Mouse (Mus musculus): ENCODE measurements around the gene Mrpl24. TPM values are rescaled to one million over a fixed set of nuclear protein-coding genes. Genes with fewer than 3 reads are reported as not detected.

Mrpl24 gene
- total and polyA plus RNA-seq, 3 experiments: 18.0 to 120 (median 114) TPM

DNA sequence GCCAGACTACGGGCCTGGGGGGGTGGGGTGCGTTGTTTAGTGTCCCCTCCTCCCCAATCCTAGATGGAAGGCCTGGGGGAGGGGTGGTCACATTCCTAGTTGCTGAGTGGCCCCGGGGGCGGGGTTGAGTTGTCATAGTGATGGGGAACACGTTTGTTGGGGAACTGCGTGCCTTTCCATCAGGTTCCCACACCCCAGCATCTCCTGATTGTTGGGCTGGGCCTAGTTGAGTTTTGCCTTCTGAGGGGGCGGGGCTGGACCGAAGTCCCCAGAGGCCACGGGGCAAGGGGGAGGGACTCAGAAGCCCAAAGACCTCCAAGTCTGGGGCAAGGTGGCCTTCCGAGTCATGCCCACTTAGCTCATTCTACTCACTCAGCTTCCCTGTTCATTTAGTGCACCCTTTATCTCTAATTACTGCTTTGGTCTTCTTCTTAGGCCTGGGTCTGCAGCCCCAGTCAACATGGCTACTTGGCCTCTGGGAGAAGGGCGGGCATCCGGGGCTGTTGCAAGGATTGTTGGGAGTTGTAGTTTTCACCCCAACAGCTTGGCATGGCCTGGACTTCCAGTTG, 8.6 kb upstream of the Mrpl24 start:
- peak; percentile 85 for DNase-seq

DNA sequence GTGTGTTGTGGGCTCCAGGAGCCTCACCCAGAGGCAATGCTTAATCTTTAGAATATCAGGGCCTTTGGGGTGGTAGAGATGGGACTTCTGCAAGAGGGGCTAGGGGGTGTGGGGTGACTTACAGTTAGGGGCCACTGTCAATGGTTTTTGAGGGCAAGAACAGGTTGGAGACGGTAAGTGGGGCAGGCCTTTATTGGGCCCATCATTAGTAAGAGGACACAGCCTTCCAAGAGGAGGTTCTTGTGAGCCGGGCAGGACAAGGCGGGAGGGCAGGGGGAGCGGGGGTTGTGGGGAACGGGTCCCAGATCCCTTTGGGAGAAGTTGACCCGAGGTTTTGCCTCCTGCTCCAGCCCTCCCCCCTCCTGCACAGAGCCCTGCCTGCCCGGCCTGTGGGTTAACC, 5.8 kb upstream of the Mrpl24 start:
- DNase-seq: no peak

DNA sequence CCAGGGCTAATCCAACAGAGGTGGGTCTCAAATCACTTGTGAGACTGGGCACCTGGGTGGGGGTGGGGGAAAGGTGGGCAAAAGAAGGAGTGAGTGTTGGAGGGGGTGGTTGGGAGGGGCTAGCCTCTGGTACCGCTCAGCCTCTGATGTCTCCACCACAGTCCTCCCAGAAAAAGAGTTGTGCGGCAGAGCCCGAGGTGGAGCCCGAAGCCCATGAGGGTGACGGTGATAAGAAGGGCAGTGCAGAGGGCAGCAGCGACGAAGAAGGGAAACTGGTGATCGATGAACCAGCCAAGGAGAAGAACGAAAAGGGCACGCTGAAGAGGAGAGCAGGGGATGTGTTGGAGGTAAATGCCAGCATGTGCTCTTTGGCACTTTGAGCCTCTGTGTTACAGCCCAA, 5.4 kb upstream of the Mrpl24 start:
- DNase-seq: no peak

DNA sequence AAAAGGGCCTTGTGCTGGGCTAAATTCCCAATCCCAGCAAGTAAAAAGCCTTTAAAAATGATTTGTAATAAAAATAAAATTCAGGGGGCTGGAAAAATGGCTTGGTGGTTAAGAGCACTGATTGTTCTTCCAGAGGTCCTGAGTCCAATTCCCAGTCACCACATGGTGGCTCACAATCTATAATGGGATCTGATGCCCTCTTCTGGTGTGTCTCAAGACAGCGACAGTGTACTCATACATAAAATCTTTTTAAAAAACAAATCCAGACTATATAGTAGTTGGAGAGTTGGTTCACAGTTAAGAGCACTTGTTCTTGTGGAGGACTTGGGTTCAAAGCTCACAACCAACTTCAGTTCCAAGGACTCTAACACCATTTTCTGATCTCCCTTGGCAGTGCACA, 2.3 kb upstream of the Mrpl24 start:
- DNase-seq: no peak

DNA sequence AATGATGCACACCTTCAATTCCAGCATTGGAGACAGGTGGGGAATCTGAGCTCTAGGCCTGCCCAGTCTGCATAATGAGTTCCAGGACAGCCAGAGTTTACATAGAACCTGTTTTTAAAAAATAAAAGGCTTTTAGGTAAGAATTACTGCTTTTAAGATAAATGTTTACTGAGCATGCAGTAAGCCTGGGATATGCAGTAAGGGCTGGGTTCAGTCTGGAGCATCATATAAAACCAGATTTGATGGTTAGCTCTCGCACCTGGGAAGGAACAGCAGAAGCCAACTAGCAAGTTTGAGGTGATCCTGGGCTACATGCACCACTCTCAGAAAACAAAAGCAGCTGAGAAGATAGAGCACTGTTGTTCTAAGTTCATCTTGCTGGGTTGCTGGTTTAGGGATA, 755 bp upstream of the Mrpl24 start:
- DNase-seq: no peak

DNA sequence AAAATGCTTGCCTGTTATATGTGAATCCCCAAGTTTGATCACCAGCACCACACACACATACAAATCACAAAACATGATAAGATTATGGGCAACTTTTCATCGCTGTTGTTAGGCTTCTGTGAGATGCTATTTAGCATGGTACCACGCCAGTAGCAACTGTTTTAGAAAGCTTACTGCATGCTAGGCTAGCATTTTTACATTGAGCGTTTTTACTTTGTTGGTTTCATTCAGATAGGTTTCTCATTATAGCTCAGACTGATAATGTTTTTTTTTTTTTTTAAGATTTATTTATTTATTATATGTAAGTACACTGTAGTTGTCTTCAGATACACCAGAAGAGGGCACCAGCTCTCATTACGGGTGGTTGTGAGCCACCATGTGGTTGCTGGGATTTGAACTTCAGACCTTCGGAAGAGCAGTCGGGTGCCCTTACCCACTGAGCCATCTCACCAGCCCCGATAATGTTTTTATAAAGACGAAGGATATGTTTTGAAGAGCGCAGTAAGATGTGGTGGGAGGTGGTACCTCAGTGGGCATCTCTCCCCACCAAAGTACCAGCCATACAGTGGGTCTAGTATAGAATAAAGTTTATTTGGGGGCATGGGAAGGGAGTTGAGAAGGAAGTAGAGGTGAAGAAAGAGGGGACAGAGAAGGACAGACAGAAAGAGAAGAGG, 1.1 kb downstream of the Mrpl24 start:
- no peak for DNase-seq

DNA sequence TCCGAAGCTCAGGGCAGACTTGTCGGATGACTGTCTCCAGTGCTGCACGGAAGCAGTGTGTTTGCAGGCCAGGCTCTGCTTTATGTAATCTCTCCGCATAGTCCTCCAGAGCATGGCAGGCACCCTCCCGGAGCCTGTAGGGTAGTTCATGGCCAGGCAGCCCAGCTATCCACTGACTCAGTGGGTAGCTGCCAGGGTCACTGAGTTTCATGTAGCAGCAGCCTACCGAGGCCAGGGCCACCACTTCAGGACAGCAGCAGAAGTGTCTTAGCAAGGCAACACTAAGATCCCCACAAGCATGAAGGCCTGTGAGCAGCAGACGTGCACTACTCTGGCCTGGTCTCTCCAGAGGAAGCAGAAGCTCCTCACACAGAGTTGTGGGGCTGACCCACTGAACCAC, 5.7 kb downstream of the Mrpl24 start:
- DNase-seq: peak; percentile 72

DNA sequence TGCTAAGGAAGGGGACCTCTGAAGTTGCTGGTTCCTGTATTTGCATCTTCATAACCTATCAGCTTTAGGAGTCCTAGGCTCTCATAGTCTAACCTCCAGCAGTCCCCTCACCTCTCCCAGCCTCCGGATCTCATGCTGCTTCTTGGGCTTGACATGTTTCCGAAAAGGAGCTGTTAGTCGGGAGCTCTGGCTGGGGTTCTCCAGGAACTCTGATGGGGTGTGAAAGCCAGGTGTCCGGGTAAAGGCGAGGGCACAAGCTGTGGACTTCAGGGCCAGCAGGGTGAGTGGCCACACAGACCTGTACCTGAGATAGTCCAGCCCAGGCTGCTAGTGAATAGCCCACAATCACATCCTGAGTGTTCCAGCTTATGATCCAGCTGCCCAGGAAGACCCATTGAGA, 8.1 kb downstream of the Mrpl24 start:
- no peak for DNase-seq

DNA sequence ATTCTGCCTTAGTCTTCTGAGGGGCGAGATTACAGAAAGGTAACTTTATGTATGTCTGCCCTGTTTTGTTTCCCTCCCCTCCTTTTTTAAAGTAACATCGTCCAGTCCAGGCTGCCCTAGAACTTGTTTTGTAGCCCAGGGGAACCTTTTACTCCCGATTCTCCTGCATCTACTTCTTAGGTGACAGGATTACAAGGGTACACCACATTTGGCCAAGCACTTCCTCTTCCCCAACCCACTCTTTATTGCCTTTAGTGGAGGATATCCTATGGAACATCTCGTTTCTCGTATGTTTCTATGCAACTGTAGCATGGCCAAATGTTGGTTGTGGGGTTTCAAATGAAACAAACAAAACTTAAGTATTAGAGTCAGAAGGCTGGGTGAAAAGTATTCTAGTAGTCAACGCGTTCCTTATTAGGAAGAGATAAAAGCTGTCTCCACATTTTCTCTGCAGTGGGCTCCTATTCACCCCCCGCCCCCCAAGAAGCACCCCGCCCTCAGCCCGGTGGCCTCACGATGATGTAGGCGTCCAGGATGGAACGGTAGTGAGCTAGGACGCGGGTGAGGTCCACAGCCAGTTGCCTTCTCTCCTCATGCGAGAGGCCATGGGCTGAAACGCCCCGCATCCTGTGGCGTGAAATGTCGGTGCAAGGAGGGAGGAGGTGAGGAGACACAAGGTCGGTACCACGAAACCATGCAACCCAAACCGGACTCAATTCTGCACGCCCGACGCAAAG, 10.2 kb downstream of the Mrpl24 start:
- DNase-seq: no peak

DNA sequence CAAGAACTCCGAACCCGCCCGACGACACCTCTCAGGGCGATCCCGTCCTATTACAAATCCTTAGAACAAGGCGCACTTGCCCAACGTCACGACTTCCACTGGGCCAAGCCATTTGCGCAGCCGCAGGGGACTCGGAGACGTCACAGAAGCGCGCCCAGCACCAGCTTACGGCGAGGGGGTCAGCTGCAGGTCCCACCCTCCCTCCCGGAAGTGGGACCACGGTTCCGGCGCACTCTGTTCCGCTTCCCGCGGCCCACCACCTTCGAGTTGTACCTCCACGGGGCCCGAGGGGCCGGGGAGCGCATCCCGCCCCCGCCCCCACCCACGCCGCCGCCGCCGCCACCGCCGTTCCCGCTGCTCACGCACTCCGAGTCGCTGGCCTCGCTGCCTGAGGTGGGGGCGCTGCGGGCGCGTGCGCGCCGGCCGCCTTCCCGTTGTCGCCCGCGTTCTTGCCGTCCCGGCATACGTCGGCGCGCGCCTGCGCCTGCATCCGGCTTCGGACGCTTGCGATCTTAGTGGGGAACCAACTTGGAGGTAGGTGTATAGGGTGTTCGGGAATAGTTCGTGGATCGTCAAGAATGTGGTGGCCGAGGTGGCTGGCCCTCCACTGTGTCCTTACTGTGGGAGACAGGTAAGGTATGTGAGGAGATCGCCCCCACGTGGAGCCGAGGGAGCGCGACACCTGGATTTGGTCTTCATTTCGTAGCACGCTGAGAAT, 10.9 kb downstream of the Mrpl24 start, which contains the start of the genes Isg20l2 and Rrnad1:
Isg20l2 (plus strand) TSS at position 237 of the 718 bp plus-strand sequence.
Rrnad1 (minus strand) TSS at position 640 of the 718 bp plus-strand sequence.
- peak; percentile 98 for DNase-seq

DNA sequence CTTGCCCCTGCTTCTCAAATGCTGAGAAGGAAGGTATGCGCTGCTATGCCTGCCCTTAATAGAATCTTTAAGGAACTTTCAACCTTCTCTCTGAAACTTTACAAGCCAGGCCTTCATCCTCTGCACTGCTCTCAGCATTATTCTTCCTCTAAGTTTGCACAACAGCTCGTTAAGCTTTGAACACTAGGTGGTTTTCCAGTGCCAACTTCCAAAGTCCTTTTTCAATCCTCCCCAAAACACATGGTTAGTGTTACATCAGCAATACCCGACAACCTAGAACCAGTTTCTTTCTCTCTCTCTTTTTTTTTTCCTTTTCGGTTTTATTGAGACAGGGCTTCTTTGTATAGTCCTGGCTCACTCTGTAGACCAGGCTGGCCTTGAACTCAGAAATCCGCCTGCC, 14.7 kb downstream of the Mrpl24 start:
- DNase-seq: no peak

DNA sequence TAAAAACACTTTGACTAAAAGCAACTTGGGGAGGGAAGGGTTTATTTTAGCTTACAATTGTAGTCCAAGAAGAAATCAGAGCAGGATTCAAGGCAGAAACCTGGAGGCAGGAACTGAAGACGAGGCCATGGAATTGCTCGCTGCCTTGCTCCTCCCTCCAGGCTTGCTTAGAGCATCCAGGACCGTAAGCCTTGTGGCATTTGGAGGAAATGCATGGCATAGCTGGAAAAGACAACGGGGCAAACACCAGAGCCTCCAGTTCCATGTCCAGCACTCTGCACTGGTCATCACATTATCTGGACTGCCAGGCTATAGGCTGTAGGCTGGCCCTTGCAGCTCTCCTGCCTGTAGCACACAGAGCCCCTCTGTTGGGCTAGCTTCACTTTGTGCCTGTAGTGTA, 15.2 kb downstream of the Mrpl24 start:
- no peak for DNase-seq

DNA sequence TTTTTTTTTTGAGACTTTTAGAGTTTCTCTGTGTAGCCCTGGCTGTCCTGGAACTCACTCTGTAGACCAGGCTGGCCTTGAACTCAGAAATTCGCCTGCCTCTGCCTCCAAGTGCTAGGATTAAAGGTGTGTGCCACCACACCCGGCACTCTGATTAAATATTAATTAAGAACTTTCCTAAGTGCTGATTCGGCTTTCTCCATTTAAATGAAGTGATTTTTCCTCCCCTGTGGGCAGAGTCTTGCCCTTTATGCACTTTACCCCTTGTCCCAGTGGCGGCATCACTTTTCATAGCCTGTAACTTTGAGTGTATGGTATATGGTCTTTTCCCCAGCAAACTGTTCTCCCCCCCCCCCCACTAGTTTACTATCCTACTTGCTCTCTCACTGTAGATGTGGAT, 15.9 kb downstream of the Mrpl24 start:
- DNase-seq: no peak

DNA sequence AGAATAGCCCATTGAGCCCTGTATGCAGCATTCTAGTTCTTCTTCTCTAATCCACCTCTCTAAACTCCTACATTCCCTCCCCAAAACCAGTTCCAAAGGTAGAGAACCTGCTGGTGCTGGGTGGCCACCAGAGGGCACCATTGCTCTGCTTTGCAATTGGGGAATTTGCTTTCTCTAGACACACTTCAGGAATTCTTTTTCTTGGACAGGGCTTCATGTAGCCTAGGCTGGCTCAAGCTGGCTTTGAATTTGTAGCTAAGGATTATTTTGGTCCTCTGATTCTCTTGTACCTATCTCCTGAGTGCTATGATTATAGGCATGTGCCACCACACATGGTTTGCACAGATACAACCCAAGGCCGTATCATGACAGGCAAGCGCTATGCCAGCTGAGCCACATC, 16.5 kb downstream of the Mrpl24 start:
- peak; percentile 71 for DNase-seq

DNA sequence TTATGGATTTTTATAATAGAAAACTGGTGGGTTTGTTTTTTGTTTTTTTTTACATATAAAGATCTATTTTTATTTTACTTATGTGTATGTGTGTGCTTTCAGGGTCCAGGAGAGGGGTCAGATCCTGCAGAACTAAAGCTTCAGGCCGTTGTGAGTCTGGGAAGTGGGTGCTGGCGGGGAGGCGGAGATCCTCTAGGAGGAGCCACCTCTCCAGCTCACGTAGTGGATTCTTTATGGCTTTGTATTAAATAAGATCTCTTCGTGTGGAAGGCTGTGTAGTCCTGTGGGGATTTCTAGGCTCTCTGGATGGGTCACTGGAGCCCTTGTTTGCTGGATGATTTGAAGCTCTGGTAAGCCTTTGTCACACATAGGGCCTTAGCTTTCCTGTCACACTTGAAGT, 21.3 kb downstream of the Mrpl24 start:
- no peak for DNase-seq

DNA sequence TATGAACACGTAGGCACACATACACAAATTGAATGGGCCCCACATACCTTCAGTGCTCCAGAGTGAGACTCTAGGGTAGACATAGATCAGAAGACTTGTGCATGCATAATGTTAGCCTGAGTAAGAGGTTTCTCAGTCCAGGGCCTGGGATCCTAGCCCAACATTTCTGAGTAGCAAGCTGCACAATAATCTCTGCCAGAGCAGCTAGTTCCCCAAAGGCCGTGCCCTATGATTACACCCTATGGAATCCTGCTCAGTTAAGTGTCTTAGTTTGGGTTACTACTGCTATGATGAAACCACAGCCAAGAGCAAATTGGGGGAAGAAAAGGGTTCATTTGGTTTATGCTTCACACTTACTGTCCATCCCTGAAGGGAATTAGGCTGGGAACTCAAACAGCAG, 23.2 kb downstream of the Mrpl24 start:
- DNase-seq: no peak

DNA sequence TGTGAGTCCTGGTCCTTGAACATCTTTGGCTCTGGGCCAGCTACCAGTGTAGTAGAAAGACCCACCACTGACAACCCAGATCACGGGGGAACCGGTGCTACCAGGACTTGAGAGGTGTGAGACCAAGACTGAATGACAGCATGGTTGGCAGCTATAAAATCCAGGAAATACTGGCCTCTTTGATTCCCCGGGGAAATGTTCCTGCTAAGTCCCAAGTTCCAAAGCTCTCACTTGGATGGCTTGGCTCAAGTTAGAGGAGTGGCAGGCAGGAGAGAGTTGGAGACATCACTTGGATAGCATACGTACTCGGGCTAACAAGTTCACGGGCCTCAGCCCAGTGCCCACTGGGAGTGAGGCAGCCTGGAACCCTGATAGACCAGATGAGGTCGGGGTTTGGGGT, 24.3 kb downstream of the Mrpl24 start:
- no peak for DNase-seq

DNA sequence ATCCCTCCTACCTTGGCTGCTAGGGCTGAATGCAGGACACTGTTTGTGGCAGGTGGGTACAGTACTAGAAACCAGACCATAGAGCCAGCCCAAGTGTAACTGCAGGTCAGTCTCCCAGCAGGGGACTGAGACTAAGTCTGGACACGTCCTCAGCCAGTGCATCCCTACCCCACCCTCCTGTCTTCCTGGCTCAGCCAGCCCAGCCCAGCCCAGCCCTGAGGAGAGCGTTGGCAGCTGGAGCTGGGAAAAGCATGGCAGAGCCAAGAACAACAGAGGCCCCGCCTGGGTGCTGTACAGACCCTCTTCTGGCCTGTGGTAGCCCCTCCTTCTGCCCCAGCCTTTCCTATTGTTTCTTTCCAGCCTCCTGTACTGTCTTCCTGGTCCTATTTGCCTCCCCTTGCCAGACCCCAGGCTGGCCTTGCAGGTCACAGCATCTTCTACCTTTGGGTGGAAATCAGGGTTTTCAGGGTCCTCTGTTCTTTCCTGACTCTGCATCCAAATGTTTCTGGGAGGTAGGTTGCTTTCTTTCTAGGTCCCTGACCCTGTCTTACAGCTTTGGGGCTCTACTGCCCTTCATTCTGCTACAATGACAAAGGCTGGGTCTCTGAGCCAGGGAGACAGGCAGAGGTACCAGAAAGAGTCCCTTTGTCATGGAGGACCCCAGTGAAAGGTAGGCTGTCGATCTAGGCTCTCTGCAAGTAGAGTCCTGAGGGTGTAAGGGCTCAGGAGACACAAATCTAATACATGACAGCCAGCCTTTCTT, 25.7 kb downstream of the Mrpl24 start:
- DNase-seq: no peak

DNA sequence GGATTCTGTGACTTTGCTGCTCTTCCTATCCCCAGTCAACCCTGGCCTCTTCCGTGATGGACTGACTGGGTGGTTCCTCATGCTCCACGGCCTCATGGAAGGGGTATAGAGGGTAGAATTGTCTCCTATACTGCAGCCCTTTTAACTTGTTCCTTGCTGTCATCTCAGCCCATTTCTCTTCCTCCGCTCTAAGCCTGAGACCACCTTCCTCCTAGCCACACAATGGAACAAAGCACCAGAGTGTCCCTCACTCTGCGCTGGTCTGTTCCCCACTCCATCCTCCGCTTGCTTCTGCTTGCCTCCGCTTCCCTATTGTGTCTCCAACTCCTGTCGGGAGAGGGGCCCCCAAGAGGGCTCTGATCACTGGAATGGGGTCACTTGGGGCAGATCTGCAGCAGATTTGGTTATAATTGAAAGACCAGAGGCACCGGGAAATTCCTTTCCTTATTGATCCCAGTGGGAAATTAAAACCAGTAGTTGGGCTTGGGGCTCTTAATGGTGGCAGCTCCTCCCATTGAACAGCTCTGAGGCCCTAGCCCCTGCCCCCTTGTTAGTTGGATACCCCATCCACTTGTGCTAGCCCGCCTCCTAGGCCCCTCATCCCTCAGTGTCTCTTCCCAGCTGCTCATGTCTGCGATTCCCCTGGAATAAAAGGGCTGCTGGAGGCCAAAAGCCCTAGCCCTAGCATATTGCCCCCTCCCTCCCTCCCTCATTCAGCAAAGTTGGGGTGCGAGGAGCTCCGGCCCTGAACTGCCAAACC, 26.7 kb downstream of the Mrpl24 start:
- no peak for DNase-seq

DNA sequence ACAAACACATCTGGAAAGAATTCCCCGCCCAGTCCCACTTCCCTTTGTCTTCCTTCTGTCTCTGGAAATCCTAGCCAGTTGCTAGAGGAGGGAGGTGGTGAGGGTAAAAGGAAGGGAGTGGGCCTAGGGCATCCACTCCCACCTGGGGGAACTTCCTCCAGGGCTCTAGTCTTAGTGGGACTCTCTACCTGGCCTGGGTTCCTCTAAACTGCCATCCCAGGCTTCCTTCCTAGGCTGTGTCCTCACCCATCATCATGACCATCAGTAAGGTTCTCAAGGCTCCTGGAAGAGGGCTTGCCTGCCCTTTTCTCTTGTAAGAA, 27.2 kb downstream of the Mrpl24 start:
- DNase-seq: no peak

DNA sequence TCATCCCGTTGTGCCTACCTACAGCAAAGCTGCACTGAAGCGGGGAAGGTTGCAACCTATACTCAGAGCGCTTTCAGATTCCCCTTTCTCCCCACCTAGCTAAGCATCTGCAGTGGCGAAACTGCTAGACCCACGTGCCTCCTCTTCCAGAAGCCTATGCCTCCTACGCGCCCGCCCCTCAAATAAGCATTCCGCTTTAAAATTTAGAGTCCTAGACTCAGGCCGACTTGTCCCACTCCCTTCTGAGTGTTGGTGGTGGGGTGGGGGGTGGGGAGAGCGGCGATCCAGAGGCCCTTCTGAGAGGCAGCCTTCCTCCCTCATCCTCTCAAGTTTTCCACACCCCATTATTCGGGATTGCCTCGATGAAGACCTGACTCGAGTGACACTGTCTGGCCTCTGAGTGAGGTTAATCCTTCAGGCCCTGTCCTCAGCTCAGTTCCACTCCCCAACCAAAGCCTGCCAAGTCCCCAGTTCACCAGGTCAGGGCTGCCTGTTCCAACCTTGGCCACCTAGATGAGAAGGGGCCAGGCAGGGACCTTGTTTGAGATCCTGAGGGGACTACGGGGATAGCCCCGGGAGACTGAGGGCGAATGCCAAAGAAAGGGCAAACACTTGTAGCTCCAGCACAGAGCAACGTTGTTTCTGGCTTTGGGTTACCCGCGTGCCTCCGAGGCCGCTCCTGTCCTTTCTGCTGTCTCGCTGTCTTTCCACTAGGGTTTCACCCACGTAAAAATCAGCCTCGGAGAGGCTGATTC, 27.9 kb downstream of the Mrpl24 start:
- DNase-seq: no peak
